Mouse (Mus musculus) forebrain, embryonic 12.5 days (tissue): ENCODE measurements around the gene Kcnip4. TPM values are rescaled to one million over a fixed set of nuclear protein-coding genes. Genes with fewer than 3 reads are reported as not detected.
A peak's percentile ranks its signal among the peaks of the same experiment; 100 is the strongest.

Experiments used
- ATAC-seq: fragments of 200-750 bp; cut with Nextera tagmentation; 2 replicates; pipeline ENCODE4 v1.8.0; 2017; ENCODE audit warnings: moderate TSS enrichment; ENCODE audit not compliant: low FRiP score
- H3K27ac ChIP-seq: fragments of 300-500 bp; sonication (generic); 2 replicates; pipeline ENCODE4 v1.5.1; 2016; ENCODE audit warnings: mild to moderate bottlenecking
- H3K27me3 ChIP-seq: fragments of 300-500 bp; sonication (generic); 2 replicates; pipeline ENCODE4 v1.6.1; 2016; ENCODE audit warnings: mild to moderate bottlenecking
- H3K36me3 ChIP-seq: fragments of 300-500 bp; sonication (generic); replicated peaks from 2 replicates; pipeline ENCODE4 v1.6.1; 2016; ENCODE audit warnings: mild to moderate bottlenecking
- H3K4me1 ChIP-seq: fragments of 300-500 bp; sonication (generic); 2 replicates; pipeline ENCODE4 v1.6.1; 2016
- H3K4me2 ChIP-seq: fragments of 300-500 bp; sonication (generic); 2 replicates; pipeline ENCODE4 v1.6.1; 2016; ENCODE audit warnings: mild to moderate bottlenecking, moderate library complexity
- H3K4me3 ChIP-seq: fragments of 300-500 bp; sonication (generic); replicated peaks from 2 replicates; pipeline ENCODE4 v1.5.1; 2016; ENCODE audit warnings: mild to moderate bottlenecking
- H3K9ac ChIP-seq: fragments of 300-500 bp; sonication (generic); 2 replicates; pipeline ENCODE4 v1.6.1; 2016; ENCODE audit warnings: mild to moderate bottlenecking
- H3K9me3 ChIP-seq: fragments of 300-500 bp; sonication (generic); 2 replicates; pipeline ENCODE4 v1.6.1; 2016
- WGBS: fragments of 180-500 bp; shearing (Covaris S2); methylation state at CpG from one replicate; pipeline ENCODE4 v1.1.7; 2016; 5-methylcytosine and 5-hydroxymethylcytosine counted together
- polyA plus RNA-seq: library from polyadenylated mRNA; unstranded; fragments of >200 nt; fragmentation: Nextera tagmentation; extraction: Ambion mirVana; gene quantifications from 2 replicates; pipeline ENCODE4 v1.2.1, GENCODE M21; 2016

Gene Kcnip4
- polyA plus RNA-seq, 1 experiment from 2014 or later = 2.2 TPM

GRCm38 (mm10) chr5:48503094-48503493 is 1021.6 kb downstream of the Kcnip4 start:
- Histone ChIP-seq H3K4me1 (no peaks in the 10 kb centered on the region), H3K36me3 (no peaks in the 10 kb centered on the region), H3K27me3 (no peaks in the 10 kb centered on the region), H3K9ac (no peak overlapping the region), H3K27ac (no peak overlapping the region), H3K4me2 (no peak overlapping the region), H3K9me3 (no peaks in the 10 kb centered on the region), H3K4me3 (no peak overlapping the region)
- 92% methylated on average over 3 of the region's 3 CpGs for WGBS
- ATAC-seq = no peak

GRCm38 (mm10) chr5:48502442-48502841 is 1022.3 kb downstream of the Kcnip4 start:
- ATAC-seq = no peak
- Histone ChIP-seq H3K36me3 (no peaks in the 10 kb centered on the region), H3K4me2 (no peak overlapping the region), H3K9me3 (no peaks in the 10 kb centered on the region), H3K9ac (no peak overlapping the region), H3K27ac (no peak overlapping the region), H3K27me3 (no peaks in the 10 kb centered on the region), H3K4me3 (no peak overlapping the region), H3K4me1 (no peaks in the 10 kb centered on the region)

- H3K27me3 ChIP-seq = no peaks in the 10 kb centered on the region
- H3K4me2 ChIP-seq = no peak overlapping the region
- no peak overlapping the region for H3K27ac ChIP-seq
- no peaks in the 10 kb centered on the region for H3K9me3 ChIP-seq
- 85% methylated on average over 5 of the region's 5 CpGs for WGBS
- no peak for ATAC-seq
- no peaks in the 10 kb centered on the region for H3K4me1 ChIP-seq
- H3K36me3 ChIP-seq = no peaks in the 10 kb centered on the region
- H3K4me3 ChIP-seq = no peak overlapping the region
- no peak overlapping the region for H3K9ac ChIP-seq
Observed at GRCm38 (mm10) chr5:48500204-48500603, 1024.5 kb downstream of the Kcnip4 start.

- WGBS = 87% methylated on average over 3 of the region's 3 CpGs
- no peaks in the 10 kb centered on the region for H3K9me3 ChIP-seq
- no peaks in the 10 kb centered on the region for H3K36me3 ChIP-seq
- no peak overlapping the region for H3K4me2 ChIP-seq
- no peak overlapping the region for H3K4me3 ChIP-seq
- no peak for ATAC-seq
- no peak overlapping the region for H3K9ac ChIP-seq
- no peak overlapping the region for H3K27ac ChIP-seq
- H3K27me3 ChIP-seq = no peaks in the 10 kb centered on the region
- peaks cover 15% of the 10 kb centered on the region for H3K4me1 ChIP-seq
Observed at GRCm38 (mm10) chr5:48490864-48491477, 1033.7 kb downstream of the Kcnip4 start.

GRCm38 (mm10) chr5:48489549-48490288 is 1035.0 kb downstream of the Kcnip4 start:
- peak; percentile 59; the same call in 1 of the 2 replicates for ATAC-seq

GRCm38 (mm10) chr5:48483112-48483511 is 1041.6 kb downstream of the Kcnip4 start:
- Histone ChIP-seq H3K4me1 (no peaks in the 10 kb centered on the region), H3K36me3 (no peaks in the 10 kb centered on the region), H3K4me2 (no peak overlapping the region), H3K9ac (no peak overlapping the region), H3K4me3 (no peak overlapping the region), H3K27me3 (no peaks in the 10 kb centered on the region), H3K9me3 (no peaks in the 10 kb centered on the region), H3K27ac (no peak overlapping the region)
- no peak for ATAC-seq
- 87% methylated on average over 2 of the region's 2 CpGs for WGBS

More at GRCm38 (mm10) chr5:48489549-48490288, 1035.0 kb downstream of the Kcnip4 start:
- no peaks in the 10 kb centered on the region for H3K36me3 ChIP-seq
- no peaks in the 10 kb centered on the region for H3K27me3 ChIP-seq
- 31% methylated on average over 5 of the region's 5 CpGs for WGBS
- H3K9ac ChIP-seq = no peak overlapping the region
- H3K4me3 ChIP-seq = no peak overlapping the region
- H3K9me3 ChIP-seq = no peaks in the 10 kb centered on the region
- H3K4me1 ChIP-seq = peaks cover 15% of the 10 kb centered on the region
- H3K27ac ChIP-seq = 0 out of 2 replicates have a peak overlapping the region, but pooled peaks have one; percentile 50
- no peak overlapping the region for H3K4me2 ChIP-seq

- ATAC-seq = no peak
- Histone ChIP-seq H3K9me3 (no peaks in the 10 kb centered on the region), H3K9ac (no peak overlapping the region), H3K4me1 (no peaks in the 10 kb centered on the region), H3K27me3 (no peaks in the 10 kb centered on the region), H3K4me2 (no peak overlapping the region), H3K27ac (no peak overlapping the region), H3K36me3 (no peaks in the 10 kb centered on the region), H3K4me3 (no peak overlapping the region)
- WGBS = 72% methylated on average over 2 of the region's 2 CpGs
Observed at GRCm38 (mm10) chr5:48460221-48460620, 1064.5 kb downstream of the Kcnip4 start.

GRCm38 (mm10) chr5:48448888-48449287 is 1075.8 kb downstream of the Kcnip4 start:
- Histone ChIP-seq H3K27ac (no peak overlapping the region), H3K4me1 (no peaks in the 10 kb centered on the region), H3K36me3 (no peaks in the 10 kb centered on the region), H3K4me3 (no peak overlapping the region), H3K27me3 (no peaks in the 10 kb centered on the region), H3K9me3 (no peaks in the 10 kb centered on the region), H3K9ac (no peak overlapping the region), H3K4me2 (no peak overlapping the region)
- whole genome bisulfite sequencing = 91% methylated on average over 1 of the region's 1 CpGs
- ATAC-seq = no peak

GRCm38 (mm10) chr5:48430459-48430858 is 1094.2 kb downstream of the Kcnip4 start:
- Histone ChIP-seq H3K4me1 (no peaks in the 10 kb centered on the region), H3K27ac (no peak overlapping the region), H3K9ac (no peak overlapping the region), H3K27me3 (no peaks in the 10 kb centered on the region), H3K36me3 (no peaks in the 10 kb centered on the region), H3K4me3 (no peak overlapping the region), H3K4me2 (no peak overlapping the region), H3K9me3 (no peaks in the 10 kb centered on the region)
- no peak; the same call in 1 of the 2 replicates for ATAC-seq

- Histone ChIP-seq H3K4me1 (no peaks in the 10 kb centered on the region), H3K27me3 (no peaks in the 10 kb centered on the region), H3K9me3 (no peaks in the 10 kb centered on the region), H3K4me2 (no peak overlapping the region), H3K4me3 (no peak overlapping the region), H3K27ac (no peak overlapping the region), H3K36me3 (no peaks in the 10 kb centered on the region), H3K9ac (no peak overlapping the region)
- WGBS = 86% methylated on average over 1 of the region's 1 CpGs
- no peak for ATAC-seq
Observed at GRCm38 (mm10) chr5:48421957-48422356, 1102.8 kb downstream of the Kcnip4 start.

- no peak overlapping the region for H3K27ac ChIP-seq
- peaks cover 2% of the 10 kb centered on the region; the same call in 1 of the 2 replicates for H3K4me1 ChIP-seq
- 91% methylated on average over 2 of the region's 2 CpGs for WGBS
- H3K36me3 ChIP-seq = no peaks in the 10 kb centered on the region
- no peak overlapping the region for H3K4me2 ChIP-seq
- H3K9me3 ChIP-seq = no peaks in the 10 kb centered on the region
- ATAC-seq = no peak
- no peak overlapping the region for H3K4me3 ChIP-seq
- no peaks in the 10 kb centered on the region for H3K27me3 ChIP-seq
- H3K9ac ChIP-seq = no peak overlapping the region
Observed at GRCm38 (mm10) chr5:48419741-48420140, 1105.0 kb downstream of the Kcnip4 start.

GRCm38 (mm10) chr5:48412261-48412660 is 1112.4 kb downstream of the Kcnip4 start:
- no peaks in the 10 kb centered on the region for H3K36me3 ChIP-seq
- H3K4me3 ChIP-seq = no peak overlapping the region
- H3K4me2 ChIP-seq = no peak overlapping the region
- no peak overlapping the region for H3K9ac ChIP-seq
- H3K27ac ChIP-seq = no peak overlapping the region
- H3K27me3 ChIP-seq = no peaks in the 10 kb centered on the region
- H3K4me1 ChIP-seq = peaks cover 2% of the 10 kb centered on the region; the same call in 1 of the 2 replicates
- H3K9me3 ChIP-seq = no peaks in the 10 kb centered on the region
- ATAC-seq = no peak
- WGBS = 93% methylated on average over 4 of the region's 4 CpGs

GRCm38 (mm10) chr5:48411462-48411861 is 1113.2 kb downstream of the Kcnip4 start:
- Histone ChIP-seq H3K27ac (no peak overlapping the region), H3K4me1 (peaks cover 2% of the 10 kb centered on the region; the same call in 1 of the 2 replicates), H3K9ac (no peak overlapping the region), H3K36me3 (no peaks in the 10 kb centered on the region), H3K4me2 (no peak overlapping the region), H3K27me3 (no peaks in the 10 kb centered on the region), H3K9me3 (no peaks in the 10 kb centered on the region), H3K4me3 (no peak overlapping the region)
- ATAC-seq = no peak
- 83% methylated on average over 4 of the region's 4 CpGs for WGBS
